ENCODE assay signal across 8 mouse cellular contexts in genomic region chr6:125426383-125427360, GRCm38 (mm10). TPM values are rescaled to one million over a fixed set of nuclear protein-coding genes. Genes with fewer than 3 reads are reported as not detected.
DNase-seq lines count a peak whose midpoint lies in the region; ATAC-seq and TF ChIP-seq lines count a peak whose summit lies in the region.

No protein-coding gene starts in this region.

- H3K27me3 ChIP-seq in heart, embryonic 11.5 days (ENCODE audit: control insufficient read depth, insufficient read depth, low read length), result no peaks in the 10 kb centered on the region
- H3K27me3 ChIP-seq in kidney, embryonic 16.5 days (ENCODE audit: insufficient read depth, low read length), result no peaks in the 10 kb centered on the region
- no peaks in the 10 kb centered on the region for H3K27me3 ChIP-seq in liver, embryonic 11.5 days (replicated peaks; ENCODE audit: control insufficient read depth, insufficient read depth, low read length)
- H3K27me3 ChIP-seq in myocyte (ENCODE audit: control insufficient read depth, insufficient read depth, insufficient read length), result no peaks in the 10 kb centered on the region

- H3K79me2 ChIP-seq in myocyte (ENCODE audit: control insufficient read depth, insufficient read depth), result no peaks in the 10 kb centered on the region

- H3K9me3 ChIP-seq in heart, embryonic 11.5 days (replicated peaks; ENCODE audit: control insufficient read depth, low read length), result no peaks in the 10 kb centered on the region
- no peaks in the 10 kb centered on the region for H3K9me3 ChIP-seq in kidney, embryonic 16.5 days (ENCODE audit: low read length)
- no peaks in the 10 kb centered on the region for H3K9me3 ChIP-seq in liver, embryonic 11.5 days (ENCODE audit: control insufficient read depth, low read length)

- DNase-seq in B cell, adult 2 months, result peak; percentile 89 to 91
- peak; percentile 82 for DNase-seq in brain, adult 2 months (ENCODE audit: low read depth, low spot score)
- DNase-seq in liver, embryonic 11.5 days (ENCODE audit: low spot score), result peak; percentile 83
- DNase-seq in spleen, postnatal 4 days (ENCODE audit: low spot score in 2 of 2), result peak; percentile 80 to 93

- H3K4me3 ChIP-seq in embryonic fibroblast, embryonic 13.5 days (ENCODE audit: insufficient read depth, low read length), result no peak overlapping the region
- peak overlapping the region; percentile 40 for H3K4me3 ChIP-seq in heart, embryonic 11.5 days (ENCODE audit: low read depth, low read length)
- peak overlapping the region; percentile 52 for H3K4me3 ChIP-seq in kidney, embryonic 16.5 days (ENCODE audit: low read length)
- H3K4me3 ChIP-seq in liver, embryonic 11.5 days (ENCODE audit: low read depth, low read length), result peak overlapping the region; percentile 57
- H3K4me3 ChIP-seq in myocyte, result peak overlapping the region; percentile 22

- peak; percentile 56 for TF ChIP-seq CTCF in embryonic fibroblast, embryonic 13.5 days (IDR thresholded peaks at IDR 0.05; ENCODE audit: borderline replicate concordance, insufficient read depth, low read length)

- peak; percentile 78 for ATAC-seq in heart, embryonic 11.5 days (replicated peaks; ENCODE audit: insufficient number of reproducible peaks, low FRiP score, low TSS enrichment)
- peak; percentile 90 for ATAC-seq in kidney, embryonic 16.5 days (ENCODE audit: low FRiP score, low TSS enrichment)
- peak; percentile 81 for ATAC-seq in liver, embryonic 11.5 days (replicated peaks; ENCODE audit: low FRiP score)

- H3K4me2 ChIP-seq in heart, embryonic 11.5 days, result peak overlapping the region; percentile 69
- peak overlapping the region; percentile 90 for H3K4me2 ChIP-seq in kidney, embryonic 16.5 days (replicated peaks; ENCODE audit: low read depth, low read length)
- peak overlapping the region; percentile 97 for H3K4me2 ChIP-seq in liver, embryonic 11.5 days
- peak overlapping the region; percentile 76 for H3K4me2 ChIP-seq in myocyte (ENCODE audit: low read depth)

- H3K36me3 ChIP-seq in heart, embryonic 11.5 days (ENCODE audit: control insufficient read depth, insufficient read depth, low read length), result no peaks in the 10 kb centered on the region
- no peaks in the 10 kb centered on the region for H3K36me3 ChIP-seq in kidney, embryonic 16.5 days (ENCODE audit: insufficient read depth, low read length)
- no peaks in the 10 kb centered on the region for H3K36me3 ChIP-seq in liver, embryonic 11.5 days (ENCODE audit: control insufficient read depth, insufficient read depth, low read length)
- no peaks in the 10 kb centered on the region for H3K36me3 ChIP-seq in myocyte (ENCODE audit: control insufficient read depth, insufficient read depth)

- peak overlapping the region; percentile 84 for H3K27ac ChIP-seq in embryonic fibroblast, embryonic 13.5 days (ENCODE audit: insufficient read depth, low read length)
- no peak overlapping the region for H3K27ac ChIP-seq in heart, embryonic 11.5 days (ENCODE audit: low read depth, low read length)
- peak overlapping the region; percentile 76; the same call in 1 of the 2 replicates for H3K27ac ChIP-seq in kidney, embryonic 16.5 days (ENCODE audit: low read length)
- H3K27ac ChIP-seq in liver, embryonic 11.5 days (ENCODE audit: low read depth, low read length), result peak overlapping the region; percentile 52

- no peak overlapping the region for H3ac ChIP-seq in myocyte (ENCODE audit: control insufficient read depth, insufficient read length)

- H3K9ac ChIP-seq in heart, embryonic 11.5 days (ENCODE audit: low read depth, low read length), result peak overlapping the region; percentile 56
- H3K9ac ChIP-seq in kidney, embryonic 16.5 days (replicated peaks; ENCODE audit: low read length), result peak overlapping the region; percentile 84
- peak overlapping the region; percentile 68 for H3K9ac ChIP-seq in liver, embryonic 11.5 days (ENCODE audit: low read depth, low read length)

- 0 out of 2 replicates have a peak, but pooled peaks have one; percentile 42 for TF ChIP-seq POLR2A in embryonic fibroblast, embryonic 13.5 days (IDR thresholded peaks at IDR 0.05; ENCODE audit: low read depth, low read length)
- peak; percentile 67 for TF ChIP-seq POLR2A in myocyte (IDR thresholded peaks at IDR 0.05; ENCODE audit: insufficient read length, low read depth)

- H3K4me1 ChIP-seq in embryonic fibroblast, embryonic 13.5 days (ENCODE audit: control insufficient read depth, insufficient read depth, low read length), result peaks cover 20% of the 10 kb centered on the region
- H3K4me1 ChIP-seq in heart, embryonic 11.5 days (ENCODE audit: control insufficient read depth, insufficient read depth, low read length), result peaks cover 8% of the 10 kb centered on the region; the same call in 1 of the 2 replicates
- peaks cover 37% of the 10 kb centered on the region for H3K4me1 ChIP-seq in kidney, embryonic 16.5 days (ENCODE audit: insufficient read depth, low read length)
- H3K4me1 ChIP-seq in liver, embryonic 11.5 days (replicated peaks; ENCODE audit: control insufficient read depth, insufficient read depth, low read length), result peaks cover 15% of the 10 kb centered on the region; the same call in 1 of the 2 replicates

- 2% methylated on average over 23 of the region's 25 CpGs for WGBS in heart, embryonic 11.5 days (ENCODE audit: insufficient replicate concordance)
- whole genome bisulfite sequencing in kidney, embryonic 16.5 days, result 2% methylated on average over 25 of the region's 25 CpGs
- 3% methylated on average over 25 of the region's 25 CpGs for WGBS in liver, embryonic 11.5 days

TF ChIP-seq in myocyte, 11 proteins besides CTCF, POLR2A, EP300 and RAD21:
- no peak for TF ChIP-seq TCF3 (IDR thresholded peaks at IDR 0.05; ENCODE audit: insufficient read length, low read depth)
- peak in 1 of 3 experiments; percentile 40 for TF ChIP-seq MYOG (IDR thresholded peaks at IDR 0.05; ENCODE audit: control insufficient read depth in 1 of 3, insufficient read depth in 1 of 3, insufficient read length in 2 of 3, low read depth in 2 of 3)
- TF ChIP-seq MAX (IDR thresholded peaks at IDR 0.05; ENCODE audit: low read depth), result no peak
- TF ChIP-seq SRF (IDR thresholded peaks at IDR 0.05; ENCODE audit: control insufficient read depth, insufficient read length, low read depth), result peak; percentile 39
- TF ChIP-seq USF1 (IDR thresholded peaks at IDR 0.05; ENCODE audit: low read depth), result no peak
- no peak for TF ChIP-seq REST (IDR thresholded peaks at IDR 0.05; ENCODE audit: insufficient read depth, insufficient read length)
- peak; percentile 34 for TF ChIP-seq POLR2AphosphoS2 (IDR thresholded peaks at IDR 0.05; ENCODE audit: insufficient read length, low read depth)
- TF ChIP-seq MYOD1 (IDR thresholded peaks at IDR 0.05; ENCODE audit: control insufficient read depth in 1 of 3, insufficient read length in 2 of 3, low read depth in 2 of 3), result peak in 1 of 3 experiments; percentile 54

RNA-seq across cellular contexts. Expression of gene Plekhg6, which starts 46.1 kb away (rescaled TPM):
- 0.15 TPM in 1 of 2 replicates, not detected in the other for polyA plus RNA-seq in embryonic fibroblast, embryonic 13.5 days (2011; ENCODE audit: insufficient read length, low read depth, missing spikeins)
- not detected in 2 replicates for polyA plus RNA-seq in heart, embryonic 11.5 days (2014; fragmentation: Nextera tagmentation; extraction: Ambion mirVana)
- polyA plus RNA-seq in kidney, embryonic 16.5 days (2015; fragmentation: Nextera tagmentation; extraction: Ambion mirVana), result 4.9 and 6.0 TPM in 2 replicates
- 0.30 and 0.35 TPM in 2 replicates for polyA plus RNA-seq in liver, embryonic 11.5 days (2014; fragmentation: Nextera tagmentation; extraction: Ambion mirVana)
- 0.14 TPM for polyA plus RNA-seq in myocyte (2012; fragmentation: generic; extraction: Trizol)
